Mouse (Mus musculus): ENCODE measurements around the gene Six2.

The Six2 gene

GRCm38 (mm10) chr17:85688236-85688910, at the start of gene Six2:
Six2 (minus strand) TSS chr17:85688274.
- peak in 1 of 2 experiments; percentile 64 for DNase-seq (ENCODE audit: low spot score in 2 of 2)

- no peak for DNase-seq (ENCODE audit: low spot score in 2 of 2)
These were observed 49.2 kb upstream of the Six2 start for GRCm38 (mm10) chr17:85737090-85737780.

- DNase-seq (ENCODE audit: low spot score in 2 of 2) = no peak
These were observed 43.3 kb upstream of the Six2 start for GRCm38 (mm10) chr17:85731329-85731728.

- no peak for DNase-seq (ENCODE audit: low spot score in 2 of 2)
These were observed 42.3 kb upstream of the Six2 start for GRCm38 (mm10) chr17:85730231-85731015.

GRCm38 (mm10) chr17:85728071-85728718, 40.1 kb upstream of the Six2 start:
- DNase-seq (ENCODE audit: low spot score in 2 of 2) = no peak

GRCm38 (mm10) chr17:85725988-85726387, 37.9 kb upstream of the Six2 start:
- DNase-seq (ENCODE audit: low spot score in 2 of 2) = no peak

GRCm38 (mm10) chr17:85723166-85723565, 35.1 kb upstream of the Six2 start:
- DNase-seq (ENCODE audit: low spot score in 2 of 2) = no peak

- no peak for DNase-seq (ENCODE audit: low spot score in 2 of 2)
These were observed 29.2 kb upstream of the Six2 start for GRCm38 (mm10) chr17:85717266-85717665.

GRCm38 (mm10) chr17:85715784-85716183, 27.7 kb upstream of the Six2 start:
- no peak for DNase-seq (ENCODE audit: low spot score in 2 of 2)

GRCm38 (mm10) chr17:85714370-85714769, 26.3 kb upstream of the Six2 start:
- no peak for DNase-seq (ENCODE audit: low spot score in 2 of 2)

- DNase-seq (ENCODE audit: low spot score in 2 of 2) = no peak
These were observed 24.8 kb upstream of the Six2 start for GRCm38 (mm10) chr17:85712874-85713273.

GRCm38 (mm10) chr17:85704369-85705260, 16.5 kb upstream of the Six2 start:
- DNase-seq (ENCODE audit: low spot score in 2 of 2) = no peak

GRCm38 (mm10) chr17:85700028-85700427, 12.0 kb upstream of the Six2 start:
- no peak for DNase-seq (ENCODE audit: low spot score in 2 of 2)

GRCm38 (mm10) chr17:85698643-85699042, 10.6 kb upstream of the Six2 start:
- no peak for DNase-seq (ENCODE audit: low spot score in 2 of 2)

- DNase-seq (ENCODE audit: low spot score in 2 of 2) = no peak
These were observed 9.9 kb upstream of the Six2 start for GRCm38 (mm10) chr17:85697976-85698375.

- no peak for DNase-seq (ENCODE audit: low spot score in 2 of 2)
These were observed 6.4 kb upstream of the Six2 start for GRCm38 (mm10) chr17:85694499-85694898.

- DNase-seq (ENCODE audit: low spot score in 2 of 2) = no peak
These were observed 5.0 kb upstream of the Six2 start for GRCm38 (mm10) chr17:85693101-85693500.

- DNase-seq (ENCODE audit: low spot score in 2 of 2) = no peak
These were observed 4.5 kb upstream of the Six2 start for GRCm38 (mm10) chr17:85692594-85692993.

GRCm38 (mm10) chr17:85691701-85692536, 3.8 kb upstream of the Six2 start:
- no peak for DNase-seq (ENCODE audit: low spot score in 2 of 2)

- no peak for DNase-seq (ENCODE audit: low spot score in 2 of 2)
These were observed 2.9 kb upstream of the Six2 start for GRCm38 (mm10) chr17:85690969-85691335.
